Mouse (Mus musculus) cortical plate, adult 2 months (tissue): ENCODE measurements around the gene Fcho1. TPM values are rescaled to one million over a fixed set of nuclear protein-coding genes. Genes with fewer than 3 reads are reported as not detected.
A peak's percentile ranks its signal among the peaks of the same experiment; 100 is the strongest.

Experiments used
- H3K27ac ChIP-seq: fragments of 200-500 bp; 2 replicates; pipeline ENCODE4 v1.5.1; 2012; ENCODE audit warnings: low read length, control low read depth, inconsistent platforms; ENCODE audit not compliant: insufficient read depth
- H3K4me1 ChIP-seq: fragments of 200-500 bp; 2 replicates; pipeline ENCODE4 v1.6.1; 2011; ENCODE audit warnings: low read length; ENCODE audit not compliant: control insufficient read depth, insufficient read depth
- H3K4me3 ChIP-seq: fragments of 200-500 bp; 2 replicates; pipeline ENCODE4 v1.5.1; 2011; ENCODE audit warnings: mild to moderate bottlenecking, low read length, control low read depth; ENCODE audit not compliant: insufficient read depth
- CTCF ChIP-seq: fragments of 200-500 bp; IDR thresholded peaks from 2 replicates; pipeline ENCODE4 v1.5.1; 2011; ENCODE audit warnings: mild to moderate bottlenecking, control low read depth, low read length; ENCODE audit not compliant: insufficient read depth; ENCODE audit errors: extremely low read depth
- POLR2A ChIP-seq: fragments of 200-500 bp; IDR thresholded peaks from 2 replicates; pipeline ENCODE4 v1.6.1; 2011; ENCODE audit warnings: mild to moderate bottlenecking, low read length, control low read depth; ENCODE audit not compliant: insufficient read depth; ENCODE audit errors: extremely low read depth
- polyA plus RNA-seq: library from polyadenylated mRNA; depleted of rRNA; stranded (reverse); fragments of >200 nt; gene quantifications from 2 replicates; pipeline ENCODE4 v1.2.3, GENCODE M21; 2012; rRNA removed

Gene Fcho1
- polyA plus RNA-seq, 1 experiment, result 218 TPM

DNA sequence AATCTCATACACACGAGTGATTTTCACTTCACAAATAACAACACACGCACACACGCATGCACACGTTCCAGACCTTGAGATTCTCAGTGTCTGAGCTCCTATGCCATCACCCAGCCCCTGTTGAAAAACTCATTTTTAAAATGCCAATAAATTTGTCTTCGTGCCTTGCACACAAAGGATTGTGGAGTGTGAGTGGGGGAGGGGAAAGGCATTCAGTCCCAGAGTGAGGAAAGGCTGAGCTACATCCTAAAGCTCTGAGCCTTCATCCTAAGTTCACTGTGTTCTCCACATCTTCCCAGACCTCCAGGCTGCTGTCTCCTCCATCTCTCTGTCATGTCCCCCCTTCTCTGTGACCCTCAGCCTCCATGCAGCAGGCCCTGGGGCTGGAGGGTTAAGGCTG is 58.3 kb downstream of the Fcho1 start:
- TF ChIP-seq POLR2A (no peak), CTCF (no peak)
- Histone ChIP-seq H3K27ac (no peak overlapping the region), H3K4me3 (no peak overlapping the region), H3K4me1 (peaks cover 12% of the 10 kb centered on the region)

GRCm38 (mm10) chr8:71666855-71667254 is 58.7 kb downstream of the Fcho1 start:
- Histone ChIP-seq H3K4me1 (peaks cover 12% of the 10 kb centered on the region), H3K4me3 (no peak overlapping the region), H3K27ac (no peak overlapping the region)
- TF ChIP-seq POLR2A, result no peak
- TF ChIP-seq CTCF, result no peak

DNA sequence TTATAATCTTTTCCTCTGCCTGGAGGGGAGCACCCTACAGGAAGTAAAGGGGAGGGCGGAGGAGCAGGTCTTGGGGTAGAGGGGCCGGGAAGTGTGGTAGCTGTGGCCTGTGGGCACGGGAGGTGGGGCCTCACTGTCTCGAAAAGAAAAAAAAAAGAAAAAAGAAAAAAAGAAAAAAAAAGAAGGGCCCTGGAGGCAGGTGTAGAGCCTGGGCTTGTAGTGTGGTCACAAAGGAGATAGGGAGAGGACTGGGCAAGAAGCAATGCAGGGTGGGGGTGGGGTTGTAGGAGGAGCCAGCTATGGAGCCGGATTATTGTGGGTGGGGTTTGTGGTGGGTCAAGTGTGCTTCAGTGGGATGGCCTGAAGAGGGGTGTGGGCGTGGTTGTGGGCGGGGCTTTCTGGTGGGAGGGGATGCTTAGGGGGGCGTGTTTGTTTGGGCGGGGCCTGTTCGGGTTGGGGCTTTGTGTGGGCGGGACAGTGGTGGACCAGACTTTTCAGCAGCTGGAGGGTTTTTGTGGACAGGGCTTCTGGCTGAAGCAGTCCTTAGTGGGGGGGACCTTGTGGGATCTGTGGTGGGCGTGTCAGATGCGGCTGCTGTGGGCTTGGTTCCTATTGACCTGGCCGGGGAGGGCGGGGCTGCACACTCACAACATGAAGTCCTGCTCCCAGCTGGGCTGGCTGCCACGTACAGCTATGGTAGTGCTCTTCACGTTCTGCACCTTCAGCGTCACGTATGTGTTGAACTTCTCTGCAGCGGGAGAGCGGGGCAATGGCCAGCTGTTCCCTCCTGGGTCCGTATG is 60.0 kb downstream of the Fcho1 start:
- TF ChIP-seq POLR2A (no peak), CTCF (no peak)
- Histone ChIP-seq H3K27ac (no peak overlapping the region), H3K4me3 (no peak overlapping the region), H3K4me1 (peaks cover 12% of the 10 kb centered on the region)

- no peak for TF ChIP-seq POLR2A
- TF ChIP-seq CTCF, result peak; percentile 88
- Histone ChIP-seq H3K4me1 (no peaks in the 10 kb centered on the region), H3K4me3 (no peak overlapping the region), H3K27ac (no peak overlapping the region)
These were observed 65.0 kb downstream of the Fcho1 start for GRCm38 (mm10) chr8:71660325-71661120.

GRCm38 (mm10) chr8:71659751-71660150 is 65.8 kb downstream of the Fcho1 start:
- H3K4me1 ChIP-seq, result no peaks in the 10 kb centered on the region
- H3K27ac ChIP-seq, result no peak overlapping the region
- H3K4me3 ChIP-seq, result no peak overlapping the region
- no peak for TF ChIP-seq CTCF
- no peak for TF ChIP-seq POLR2A

GRCm38 (mm10) chr8:71658515-71659049 is 66.9 kb downstream of the Fcho1 start:
- no peak for TF ChIP-seq CTCF
- no peak for TF ChIP-seq POLR2A
- Histone ChIP-seq H3K4me1 (no peaks in the 10 kb centered on the region), H3K27ac (no peak overlapping the region), H3K4me3 (no peak overlapping the region)

Other genes with a start within 250 kb of the Fcho1 start
- gene Ano8, start 239.8 kb downstream of the Fcho1 start, polyA plus RNA-seq, result 69.2 and 75.1 TPM in 2 replicates
- gene Gtpbp3, start 237.6 kb downstream of the Fcho1 start, polyA plus RNA-seq, result 35.0 and 37.4 TPM in 2 replicates
- 11.0 and 11.9 TPM in 2 replicates for gene Plvap, start 214.0 kb downstream of the Fcho1 start, polyA plus RNA-seq
- not detected in 2 replicates for gene Ccdc194, start 200.0 kb downstream of the Fcho1 start, polyA plus RNA-seq
- gene Bst2, start 188.3 kb downstream of the Fcho1 start, polyA plus RNA-seq, result 20.0 and 20.5 TPM in 2 replicates
- 95.4 and 100 TPM in 2 replicates for gene Mvb12a, start 182.8 kb downstream of the Fcho1 start, polyA plus RNA-seq
- gene Tmem221, start 166.8 kb downstream of the Fcho1 start, polyA plus RNA-seq, result 0.19 and 0.30 TPM in 2 replicates
- gene Nxnl1, start 159.1 kb downstream of the Fcho1 start, polyA plus RNA-seq, result 0.04 and 0.08 TPM in 2 replicates
- gene Slc27a1, start 156.8 kb downstream of the Fcho1 start, polyA plus RNA-seq, result 146 and 167 TPM in 2 replicates
- gene Pgls, start 133.5 kb downstream of the Fcho1 start, polyA plus RNA-seq, result 34.3 and 35.4 TPM in 2 replicates
- 2.8 and 3.4 TPM in 2 replicates for gene Fam129c, start 128.1 kb downstream of the Fcho1 start, polyA plus RNA-seq
- gene Colgalt1, start 114.7 kb downstream of the Fcho1 start, polyA plus RNA-seq, result 100 and 104 TPM in 2 replicates
- gene Unc13a, start 54.0 kb downstream of the Fcho1 start, polyA plus RNA-seq, result 199 and 221 TPM in 2 replicates
- gene Jak3, start 49.4 kb downstream of the Fcho1 start, polyA plus RNA-seq, result 6.0 and 6.1 TPM in 2 replicates
- 1.4 and 1.6 TPM in 2 replicates for gene Insl3, start 36.5 kb downstream of the Fcho1 start, polyA plus RNA-seq
- gene B3gnt3, start 23.9 kb downstream of the Fcho1 start, polyA plus RNA-seq, result 0.74 and 0.86 TPM in 2 replicates
- gene Zfp709, start 156.3 kb upstream of the Fcho1 start, polyA plus RNA-seq, result 2.9 TPM in 2 replicates
- 4.3 and 4.8 TPM in 2 replicates for gene Zfp882, start 182.9 kb upstream of the Fcho1 start, polyA plus RNA-seq
- gene Zfp617, start 182.9 kb upstream of the Fcho1 start, polyA plus RNA-seq, result 20.0 and 20.3 TPM in 2 replicates
- 14.2 and 15.7 TPM in 2 replicates for gene Zfp961, start 225.3 kb upstream of the Fcho1 start, polyA plus RNA-seq